Mouse (Mus musculus) liver, adult 2 months (tissue): ENCODE measurements around the gene Acat2.

ENCODE experiments used
- CTCF ChIP-seq: fragments of 200-500 bp; IDR thresholded peaks from 2 replicates; pipeline ENCODE4 v1.5.1; 2011; ENCODE audit warnings: low read depth, low read length, control low read depth
- POLR2A ChIP-seq: fragments of 200-500 bp; IDR thresholded peaks from 2 replicates; pipeline ENCODE4 v1.6.1; 2011; ENCODE audit warnings: low read length, control low read depth; ENCODE audit not compliant: insufficient read depth; ENCODE audit errors: extremely low read depth

- no peak for TF ChIP-seq CTCF
- TF ChIP-seq POLR2A: no peak
Observed at GRCm38 (mm10) chr17:12937412-12937970, 23.1 kb downstream of the Acat2 start.
